Mouse (Mus musculus): ENCODE measurements at regions not wholly inside any gene's neighbourhood (a gene's known extent, or its start where the extent isn't known, plus 50 kb on each side); places are given as distances from the start of the nearest gene placed in this dataset.

- DNase-seq (ENCODE audit: low spot score): peak; percentile 16
- H3K9me3 ChIP-seq (ENCODE audit: control insufficient read depth, low read length): no peaks in the 10 kb centered on the region
- no peaks in the 10 kb centered on the region for H3K36me3 ChIP-seq (ENCODE audit: control insufficient read depth, insufficient read depth, low read length)
- no peak overlapping the region for H3K4me3 ChIP-seq (ENCODE audit: low read depth, low read length)
- no peak for ATAC-seq (ENCODE audit: low FRiP score, low TSS enrichment)
- H3K4me1 ChIP-seq (replicated peaks; ENCODE audit: control insufficient read depth, insufficient read depth): no peaks in the 10 kb centered on the region
- H3K27ac ChIP-seq (replicated peaks): no peak overlapping the region
- 51% methylated on average over 6 of the region's 6 CpGs for WGBS
- H3K27me3 ChIP-seq (ENCODE audit: control insufficient read depth, insufficient read depth, low read length): no peaks in the 10 kb centered on the region
- no peak overlapping the region for H3K4me2 ChIP-seq (replicated peaks; ENCODE audit: low read depth)
- TF ChIP-seq EP300 (optimal IDR thresholded peaks at IDR 0.05) (no peak), CTCF (IDR thresholded peaks at IDR 0.05; ENCODE audit: low read depth) (peak; percentile 51)
- no peak overlapping the region for H3K9ac ChIP-seq (ENCODE audit: low read length)
Measured at GRCm38 (mm10) chr4:50036079-50036478, 190.5 kb upstream of the Grin3a start.

- Histone ChIP-seq H3K36me3 (ENCODE audit: control insufficient read depth, insufficient read depth, low read length) (no peaks in the 10 kb centered on the region), H3K27ac (replicated peaks) (no peak overlapping the region), H3K4me3 (ENCODE audit: low read depth, low read length) (no peak overlapping the region), H3K27me3 (ENCODE audit: control insufficient read depth, insufficient read depth, low read length) (no peaks in the 10 kb centered on the region), H3K4me2 (replicated peaks; ENCODE audit: low read depth) (no peak overlapping the region), H3K9me3 (ENCODE audit: control insufficient read depth, low read length) (no peaks in the 10 kb centered on the region), H3K9ac (ENCODE audit: low read length) (no peak overlapping the region), H3K4me1 (replicated peaks; ENCODE audit: control insufficient read depth, insufficient read depth) (no peaks in the 10 kb centered on the region)
- TF ChIP-seq CTCF (IDR thresholded peaks at IDR 0.05; ENCODE audit: low read depth) (no peak), EP300 (optimal IDR thresholded peaks at IDR 0.05) (no peak)
- DNase-seq (ENCODE audit: low spot score) (no peak), ATAC-seq (ENCODE audit: low FRiP score, low TSS enrichment) (no peak)
- 61% methylated on average over 6 of the region's 6 CpGs for WGBS
Measured at GRCm38 (mm10) chr4:50025356-50025755, 179.8 kb upstream of the Grin3a start.
